Mouse (Mus musculus) bone marrow, adult 2 months (tissue): ENCODE measurements around the gene Ppp2r2d. TPM values are rescaled to one million over a fixed set of nuclear protein-coding genes. Genes with fewer than 3 reads are reported as not detected.

Experiments used
- H3K27ac ChIP-seq: fragments of 200-500 bp; 2 replicates; pipeline ENCODE4 v1.5.1; 2012; ENCODE audit warnings: low read depth, mild to moderate bottlenecking, control low read depth, inconsistent platforms, low read length; ENCODE audit not compliant: control insufficient read depth, poor library complexity, insufficient read depth
- H3K4me1 ChIP-seq: fragments of 200-500 bp; 2 replicates; pipeline ENCODE4 v1.6.1; 2011; ENCODE audit warnings: low read length; ENCODE audit not compliant: control insufficient read depth, insufficient read depth
- H3K4me3 ChIP-seq: fragments of 200-500 bp; replicated peaks from 2 replicates; pipeline ENCODE3; 2011; ENCODE audit warnings: mild to moderate bottlenecking, low read depth, low read length, control low read depth; ENCODE audit not compliant: control insufficient read depth
- CTCF ChIP-seq: fragments of 200-500 bp; IDR thresholded peaks from 2 replicates; pipeline ENCODE4 v1.5.1; 2011; ENCODE audit warnings: low read length, control low read depth; ENCODE audit not compliant: control insufficient read depth, insufficient read depth
- POLR2A ChIP-seq: fragments of 200-500 bp; IDR thresholded peaks from 2 replicates; pipeline ENCODE4 v1.6.1; 2011; ENCODE audit warnings: low read depth, mild to moderate bottlenecking, control low read depth, low read length, borderline replicate concordance; ENCODE audit not compliant: control insufficient read depth
- WGBS: fragments of 180-500 bp; shearing (Covaris S2); methylation state at CpG from one replicate; pipeline ENCODE4 v1.1.7; 2018; 5-methylcytosine and 5-hydroxymethylcytosine counted together
- polyA plus RNA-seq: library from polyadenylated mRNA; stranded (reverse); fragments of >200 nt; gene quantifications from 2 replicates; pipeline ENCODE4 v1.2.4, GENCODE M21; 2011; ENCODE audit warnings: low replicate concordance; ENCODE audit not compliant: missing spikeins, insufficient read depth, insufficient read length

Ppp2r2d gene
- polyA plus RNA-seq, 1 experiment, result 47.0 TPM

DNA sequence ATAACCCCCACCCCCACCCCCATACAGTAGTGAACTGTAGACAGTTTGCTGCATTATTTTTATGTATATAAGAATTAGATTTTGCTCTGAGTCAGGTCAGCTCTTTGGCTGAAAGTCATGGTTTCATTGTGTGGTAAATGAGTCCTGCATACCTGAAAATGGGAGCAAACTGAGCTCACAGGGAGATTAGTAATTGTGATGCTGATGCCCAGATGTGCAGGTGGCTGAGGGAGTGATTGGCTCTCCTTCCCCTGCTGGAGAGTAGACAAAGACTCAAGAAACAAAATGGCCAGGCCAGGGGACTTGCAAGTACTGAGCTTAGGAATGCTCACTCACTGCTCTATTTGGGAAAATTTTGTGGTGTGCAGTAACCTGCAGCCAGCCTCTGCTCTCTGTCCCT lies 4.2 kb downstream of the Ppp2r2d start:
- Histone ChIP-seq H3K27ac (no peak overlapping the region), H3K4me3 (no peak overlapping the region), H3K4me1 (peaks cover 3% of the 10 kb centered on the region)
- no peak for TF ChIP-seq CTCF
- TF ChIP-seq POLR2A, result no peak

DNA sequence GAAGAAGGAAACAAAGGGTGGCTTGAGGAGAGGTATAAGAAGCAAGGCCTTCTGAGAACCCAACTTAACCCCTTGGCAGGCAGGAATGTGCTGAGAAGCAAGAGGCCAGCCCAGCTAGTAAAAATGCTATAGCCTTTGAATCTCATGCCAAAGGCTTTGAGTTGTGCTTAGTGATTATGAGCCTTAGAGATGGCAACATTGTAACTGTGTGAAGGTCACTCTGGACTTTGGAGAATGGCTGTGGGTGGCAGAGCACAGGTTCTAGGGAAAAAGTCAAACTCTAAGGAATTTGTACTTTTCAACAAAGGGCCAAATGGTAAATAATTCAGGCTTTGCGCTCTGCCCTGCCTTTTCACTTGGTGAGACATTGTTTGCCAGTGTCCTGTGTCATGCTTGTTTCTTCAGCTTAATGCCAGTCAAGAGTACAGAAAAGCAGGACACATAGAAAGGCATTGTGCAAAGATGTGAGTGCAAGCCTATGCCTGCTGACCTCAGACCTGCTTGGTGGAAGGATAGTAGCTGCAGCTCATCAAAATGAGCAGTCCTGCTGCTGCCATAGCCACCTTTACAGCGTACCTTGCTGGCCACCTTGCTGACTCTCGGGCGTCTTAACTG lies 7.6 kb downstream of the Ppp2r2d start:
- Histone ChIP-seq H3K4me3 (no peak overlapping the region), H3K4me1 (no peaks in the 10 kb centered on the region), H3K27ac (no peak overlapping the region)
- WGBS, result 96% methylated on average over 4 of the region's 4 CpGs
- TF ChIP-seq CTCF, result no peak
- no peak for TF ChIP-seq POLR2A

DNA sequence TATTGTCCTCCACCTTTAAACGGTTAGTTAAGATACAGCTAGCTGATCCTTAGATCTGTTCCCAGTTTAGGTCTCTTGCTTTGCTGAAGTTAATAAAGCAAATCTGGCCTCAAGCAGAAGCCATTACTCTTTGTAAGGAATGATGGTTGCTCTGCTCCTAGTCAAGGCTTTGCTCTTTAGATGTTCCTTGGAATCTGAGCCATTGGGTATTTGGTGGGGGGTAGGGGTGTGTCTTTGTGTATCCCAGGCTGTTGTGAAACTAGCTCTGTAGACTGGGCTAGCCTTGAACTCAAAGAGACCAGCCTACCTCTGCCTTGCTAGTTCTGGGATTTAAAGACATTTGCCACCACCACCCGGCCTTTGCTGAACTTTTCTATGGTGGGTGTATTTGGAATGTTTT lies 8.3 kb downstream of the Ppp2r2d start:
- Histone ChIP-seq H3K4me3 (no peak overlapping the region), H3K27ac (no peak overlapping the region), H3K4me1 (no peaks in the 10 kb centered on the region)
- WGBS, result 95% methylated on average over 2 of the region's 2 CpGs
- TF ChIP-seq CTCF (no peak), POLR2A (no peak)

DNA sequence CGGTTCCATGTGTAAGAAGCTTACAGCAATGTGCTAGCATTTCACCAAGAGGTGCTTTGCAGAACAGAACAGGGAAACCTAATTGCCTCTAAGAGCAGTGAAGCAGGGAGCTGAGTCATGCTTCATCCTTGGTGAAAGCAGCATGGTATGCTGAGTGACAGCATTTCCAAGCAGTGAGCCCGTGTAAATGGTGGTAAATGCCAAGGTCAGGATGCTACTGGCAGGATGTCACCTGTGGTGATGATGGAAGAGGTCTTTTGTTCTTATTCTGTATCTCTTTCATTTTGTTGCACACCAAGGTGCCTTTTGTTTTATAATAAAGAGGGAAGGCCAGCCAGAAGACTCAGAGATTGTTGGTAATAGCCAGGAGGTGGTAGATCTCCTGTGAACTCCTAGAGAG lies 10.8 kb downstream of the Ppp2r2d start:
- H3K4me3 ChIP-seq, result no peak overlapping the region
- no peak overlapping the region for H3K27ac ChIP-seq
- TF ChIP-seq POLR2A (no peak), CTCF (no peak)
- no peaks in the 10 kb centered on the region for H3K4me1 ChIP-seq
- WGBS, result 81% methylated on average over 2 of the region's 2 CpGs

DNA sequence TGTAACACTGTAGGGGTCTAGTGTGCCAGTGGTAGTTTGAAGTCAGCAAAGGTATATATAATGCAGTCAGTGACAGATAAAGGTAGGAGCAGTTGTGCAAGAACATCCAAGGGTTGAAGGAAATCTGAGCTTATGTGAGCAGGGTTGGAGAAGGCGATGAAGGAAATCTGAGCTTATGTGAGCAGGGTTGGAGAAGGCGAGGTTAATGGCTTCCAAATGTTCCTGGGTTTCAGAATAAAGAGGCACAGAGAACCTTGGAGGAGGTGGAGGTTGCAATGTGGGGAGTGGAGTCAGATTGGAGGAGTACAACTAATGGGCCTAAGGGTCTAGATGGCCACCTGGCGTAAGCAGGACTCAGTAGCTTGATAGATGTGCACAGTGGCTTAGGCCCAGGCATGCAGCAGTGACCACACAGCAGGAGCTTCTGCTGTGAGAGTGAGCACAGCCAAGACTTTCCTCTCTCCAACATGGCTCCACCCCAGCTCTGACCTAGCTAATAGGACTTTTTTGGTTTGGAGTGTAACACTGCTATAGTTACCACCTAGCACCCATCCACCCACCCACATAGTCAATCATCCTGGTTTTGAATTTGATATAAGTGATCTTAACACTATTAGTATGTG lies 18.2 kb downstream of the Ppp2r2d start:
- WGBS, result 91% methylated on average over 3 of the region's 3 CpGs
- no peaks in the 10 kb centered on the region; the same call in 1 of the 2 replicates for H3K4me1 ChIP-seq
- H3K4me3 ChIP-seq, result no peak overlapping the region
- no peak for TF ChIP-seq POLR2A
- TF ChIP-seq CTCF, result no peak
- H3K27ac ChIP-seq, result no peak overlapping the region

DNA sequence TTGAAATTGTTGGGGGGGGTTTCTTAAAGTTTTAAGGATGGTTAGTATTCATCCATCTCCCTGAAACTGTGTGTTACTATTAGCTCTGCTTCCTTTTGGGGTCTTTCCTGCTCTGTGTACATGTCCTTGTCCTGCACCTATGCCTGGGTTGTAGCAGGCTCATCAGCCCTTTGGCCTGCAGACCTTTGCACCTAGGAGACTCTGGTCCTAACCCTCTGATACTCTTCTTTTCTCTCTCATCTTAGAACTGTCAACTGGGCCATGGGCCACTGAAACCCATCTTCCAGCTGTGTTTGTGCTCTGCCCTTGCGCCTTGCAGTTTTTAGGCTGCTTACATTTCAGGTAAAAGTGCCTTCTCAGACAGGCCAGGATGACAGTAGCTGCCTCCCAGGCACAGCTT lies 18.9 kb downstream of the Ppp2r2d start:
- WGBS, result 92% methylated on average over 1 of the region's 1 CpGs
- Histone ChIP-seq H3K4me1 (no peaks in the 10 kb centered on the region; the same call in 1 of the 2 replicates), H3K4me3 (no peak overlapping the region), H3K27ac (no peak overlapping the region)
- TF ChIP-seq POLR2A (no peak), CTCF (no peak)

DNA sequence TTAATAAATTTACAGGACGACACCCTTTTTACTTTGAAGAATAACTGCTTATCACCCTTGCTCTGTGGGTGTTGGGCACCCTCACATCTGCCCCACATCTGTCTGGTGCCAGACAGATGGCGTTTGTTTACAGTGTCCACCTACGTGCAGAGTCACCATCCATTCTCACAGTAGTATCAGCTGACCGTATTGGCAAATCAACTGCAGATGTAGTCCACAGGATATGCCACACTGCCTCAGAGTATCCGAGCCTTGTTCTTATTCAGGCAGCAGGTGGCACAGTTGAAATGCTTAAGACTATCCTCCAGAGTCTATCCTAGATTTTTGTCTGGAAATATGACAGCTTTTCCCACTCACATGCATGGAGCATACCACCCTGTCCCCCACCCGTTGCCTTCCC lies 21.4 kb downstream of the Ppp2r2d start:
- 68% methylated on average over 6 of the region's 6 CpGs for whole genome bisulfite sequencing
- H3K27ac ChIP-seq, result no peak overlapping the region
- H3K4me3 ChIP-seq, result no peak overlapping the region
- no peaks in the 10 kb centered on the region; the same call in 1 of the 2 replicates for H3K4me1 ChIP-seq
- TF ChIP-seq POLR2A (no peak), CTCF (no peak)

DNA sequence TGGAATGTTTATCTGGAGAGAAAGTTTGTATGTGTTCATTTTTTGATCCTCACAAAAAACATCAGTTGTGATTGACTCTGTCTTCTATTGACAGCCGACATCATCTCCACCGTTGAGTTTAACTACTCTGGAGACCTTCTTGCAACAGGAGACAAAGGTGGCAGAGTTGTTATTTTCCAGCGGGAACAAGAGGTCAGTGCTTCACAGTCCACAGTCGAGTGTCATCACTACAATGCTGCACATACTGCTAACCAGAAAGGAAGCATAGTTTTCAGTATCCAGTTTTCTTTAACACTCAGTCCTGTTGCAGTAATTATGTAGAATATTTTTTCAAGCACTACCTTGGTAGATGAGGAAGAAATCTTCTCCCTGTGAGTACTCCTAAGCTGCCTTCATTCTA lies 22.4 kb downstream of the Ppp2r2d start:
- TF ChIP-seq CTCF (no peak), POLR2A (no peak)
- Histone ChIP-seq H3K4me1 (no peaks in the 10 kb centered on the region; the same call in 1 of the 2 replicates), H3K27ac (no peak overlapping the region), H3K4me3 (no peak overlapping the region)
- WGBS, result 89% methylated on average over 4 of the region's 4 CpGs

DNA sequence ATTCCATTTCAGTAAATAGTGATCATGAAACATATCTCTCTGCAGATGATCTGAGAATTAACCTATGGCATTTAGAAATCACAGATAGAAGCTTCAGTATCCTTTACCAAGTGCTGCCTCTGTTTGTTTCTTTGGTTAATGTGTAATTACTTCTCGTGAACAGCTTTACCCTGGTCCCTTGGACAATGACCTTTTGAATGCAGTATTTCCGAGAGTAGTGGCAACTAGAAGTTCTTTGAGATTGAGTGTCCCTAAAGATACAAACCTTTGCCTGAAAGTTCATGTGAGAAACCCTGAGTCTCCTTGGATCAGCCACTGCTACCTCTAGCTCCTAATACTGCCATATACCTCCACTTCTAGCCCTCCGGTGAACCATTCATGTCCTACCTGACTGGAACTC lies 27.1 kb downstream of the Ppp2r2d start:
- no peak for TF ChIP-seq POLR2A
- TF ChIP-seq CTCF, result no peak
- Histone ChIP-seq H3K4me3 (no peak overlapping the region), H3K4me1 (no peaks in the 10 kb centered on the region), H3K27ac (no peak overlapping the region)
- 92% methylated on average over 3 of the region's 3 CpGs for WGBS
